Mouse (Mus musculus) lung, adult 2 months (tissue): ENCODE data around the gene Scg2.

ENCODE experiments used
- CTCF ChIP-seq: fragments of 200-500 bp; IDR thresholded peaks from 2 replicates; pipeline ENCODE4 v1.5.1; 2011; ENCODE audit warnings: mild to moderate bottlenecking, low read length, control low read depth; ENCODE audit not compliant: insufficient read depth
- POLR2A ChIP-seq: fragments of 200-500 bp; IDR thresholded peaks from 2 replicates; pipeline ENCODE4 v1.6.1; 2011; ENCODE audit warnings: low read depth, mild to moderate bottlenecking, control low read depth, low read length, borderline replicate concordance; ENCODE audit errors: extremely low read depth

DNA sequence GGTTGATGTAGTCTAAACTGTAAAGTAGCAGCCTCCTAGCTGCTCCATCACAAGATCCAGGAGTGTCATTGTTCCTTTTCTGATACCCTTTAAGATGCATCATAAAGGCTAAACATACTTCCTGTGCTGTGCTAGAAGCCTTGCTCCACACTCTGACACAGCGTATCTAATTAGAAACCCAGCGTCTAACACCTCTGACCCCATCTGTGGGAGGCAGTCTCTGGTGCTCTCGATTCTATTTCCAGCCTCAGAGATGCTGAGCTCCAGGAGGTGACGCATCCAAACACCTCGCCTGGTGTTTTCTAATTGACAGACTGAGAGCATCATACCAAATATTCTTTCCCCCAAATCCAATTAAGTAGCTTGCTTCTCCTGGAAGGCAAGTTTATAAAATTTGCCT lies 18.6 kb upstream of the Scg2 start:
- TF ChIP-seq POLR2A (no peak), CTCF (no peak)
